Comparison of ENCODE assay signal across 12 mouse cellular contexts in genomic region chr15:102142914-102143912, GRCm38 (mm10). TPM values are rescaled to one million over a fixed set of nuclear protein-coding genes. Genes with fewer than 3 reads are reported as not detected.
DNase-seq lines count a peak whose midpoint lies in the region; ATAC-seq and TF ChIP-seq lines count a peak whose summit lies in the region.
"Had no signal": no experiment of that assay in that cellular context is flagged by ENCODE, and none has a peak within 500 bp of the region (broad histone marks: within the 10 kb centered on the region; RNA-seq: fewer than 3 reads in every experiment).

No protein-coding gene starts in this region.

- H3K4me3 ChIP-seq in intestine, embryonic 15.5 days (replicated peaks): no peak overlapping the region
- no peak overlapping the region for H3K4me3 ChIP-seq in intestine, postnatal 0 days (ENCODE audit: low read depth, low read length)
- no peak overlapping the region for H3K4me3 ChIP-seq in embryonic facial prominence, embryonic 11.5 days (ENCODE audit: low read depth, low read length)
- no peak overlapping the region for H3K4me3 ChIP-seq in lung, adult 2 months (replicated peaks; ENCODE audit: extremely low read depth, low read depth, low read length)
- H3K4me3 ChIP-seq: erythroblast, embryonic 14.5 days; neural tube, embryonic 13.5 days had no signal

- H3K4me2 ChIP-seq in intestine, embryonic 15.5 days (replicated peaks): no peak overlapping the region
- no peak overlapping the region for H3K4me2 ChIP-seq in intestine, postnatal 0 days (replicated peaks; ENCODE audit: low read depth)
- no peak overlapping the region for H3K4me2 ChIP-seq in embryonic facial prominence, embryonic 11.5 days (ENCODE audit: low read depth, low read length)

- no peaks in the 10 kb centered on the region for H3K9me3 ChIP-seq in intestine, embryonic 15.5 days
- H3K9me3 ChIP-seq in intestine, postnatal 0 days (ENCODE audit: control insufficient read depth): no peaks in the 10 kb centered on the region
- no peaks in the 10 kb centered on the region for H3K9me3 ChIP-seq in embryonic facial prominence, embryonic 11.5 days (replicated peaks; ENCODE audit: control insufficient read depth, low read length)
- H3K9me3 ChIP-seq: neural tube, embryonic 13.5 days had no signal

- H3K27me3 ChIP-seq in intestine, embryonic 15.5 days (replicated peaks): peaks cover 24% of the 10 kb centered on the region
- H3K27me3 ChIP-seq in intestine, postnatal 0 days (replicated peaks; ENCODE audit: control insufficient read depth, insufficient read depth, low read length): 0 out of 2 replicates have a peak, but pooled peaks cover 6% of the 10 kb centered on the region
- peaks cover 27% of the 10 kb centered on the region for H3K27me3 ChIP-seq in embryonic facial prominence, embryonic 11.5 days (ENCODE audit: control insufficient read depth, insufficient read depth, low read length)
- H3K27me3 ChIP-seq: Patski had no signal

- no peak for TF ChIP-seq CTCF in intestine, postnatal 0 days (IDR thresholded peaks at IDR 0.05; ENCODE audit: low read depth)
- TF ChIP-seq CTCF in lung, adult 2 months (IDR thresholded peaks at IDR 0.05; ENCODE audit: insufficient read depth, low read length): no peak

- DNase-seq in 416B (ENCODE audit: low read depth): peak; percentile 46
- DNase-seq in embryonic facial prominence, embryonic 11.5 days (ENCODE audit: low spot score): peak; percentile 44
- DNase-seq in lung, adult 2 months: peak; percentile 83
- DNase-seq in cerebellum, adult 9-10 months: no peak
- DNase-seq in layer of hippocampus, adult 9-10 months (ENCODE audit: low spot score): no peak
- DNase-seq in adrenal gland, postnatal 36 days: no peak
- DNase-seq: layer of hippocampus, postnatal 36 days had no signal

- 0 out of 2 replicates have a peak overlapping the region, but pooled peaks have one; percentile 15 for H3K9ac ChIP-seq in intestine, embryonic 15.5 days
- H3K9ac ChIP-seq in intestine, postnatal 0 days (ENCODE audit: low read depth, low read length): no peak overlapping the region
- no peak overlapping the region for H3K9ac ChIP-seq in embryonic facial prominence, embryonic 11.5 days (replicated peaks; ENCODE audit: low read length)
- H3K9ac ChIP-seq: neural tube, embryonic 13.5 days had no signal

- ATAC-seq in intestine, embryonic 15.5 days: no peak
- ATAC-seq in intestine, postnatal 0 days: no peak
- no peak for ATAC-seq in embryonic facial prominence, embryonic 11.5 days (replicated peaks; ENCODE audit: insufficient number of reproducible peaks, low FRiP score, low TSS enrichment, low read depth)
- ATAC-seq: Patski had no signal

- no peak overlapping the region for H3K27ac ChIP-seq in intestine, embryonic 15.5 days
- H3K27ac ChIP-seq in intestine, postnatal 0 days (ENCODE audit: low read depth, low read length): no peak overlapping the region
- H3K27ac ChIP-seq in embryonic facial prominence, embryonic 11.5 days (replicated peaks; ENCODE audit: low read depth, low read length): no peak overlapping the region
- H3K27ac ChIP-seq: neural tube, embryonic 13.5 days had no signal

- H3K4me1 ChIP-seq in intestine, embryonic 15.5 days (replicated peaks): peaks cover 17% of the 10 kb centered on the region
- H3K4me1 ChIP-seq in intestine, postnatal 0 days (replicated peaks; ENCODE audit: control insufficient read depth, insufficient read depth, low read length): no peaks in the 10 kb centered on the region
- H3K4me1 ChIP-seq in embryonic facial prominence, embryonic 11.5 days (ENCODE audit: control insufficient read depth, insufficient read depth, low read length): no peaks in the 10 kb centered on the region; the same call in 1 of the 2 replicates
- H3K4me1 ChIP-seq in lung, adult 2 months (ENCODE audit: control insufficient read depth, insufficient read depth, low read length): 0 out of 2 replicates have a peak, but pooled peaks cover 2% of the 10 kb centered on the region

- H3K36me3 ChIP-seq in intestine, embryonic 15.5 days: no peaks in the 10 kb centered on the region
- no peaks in the 10 kb centered on the region; the same call in 1 of the 2 replicates for H3K36me3 ChIP-seq in intestine, postnatal 0 days (ENCODE audit: control insufficient read depth, insufficient read depth)
- H3K36me3 ChIP-seq in embryonic facial prominence, embryonic 11.5 days (replicated peaks; ENCODE audit: control insufficient read depth, insufficient read depth, low read depth, low read length): no peaks in the 10 kb centered on the region
- H3K36me3 ChIP-seq: neural tube, embryonic 13.5 days had no signal

- WGBS in intestine, embryonic 15.5 days: 52% methylated on average over 23 of the region's 23 CpGs
- WGBS in intestine, postnatal 0 days: 52% methylated on average over 23 of the region's 23 CpGs
- WGBS in embryonic facial prominence, embryonic 11.5 days: 54% methylated on average over 23 of the region's 23 CpGs
- 41% methylated on average over 23 of the region's 23 CpGs for WGBS in lung, adult 2 months

- peak; percentile 93; the same call in 1 of the 2 replicates for TF ChIP-seq POLR2A in lung, adult 2 months (IDR thresholded peaks at IDR 0.05; ENCODE audit: borderline replicate concordance, extremely low read depth, low read depth, low read length)

RNA-seq across cellular contexts. Expression of gene Igfbp6, which starts 0.9 kb away (rescaled TPM):
- 10.9 and 12.7 TPM in 2 replicates for polyA plus RNA-seq in intestine, embryonic 15.5 days (2015; fragmentation: Nextera tagmentation; extraction: Ambion mirVana)
- polyA plus RNA-seq in intestine, postnatal 0 days (2015; fragmentation: Nextera tagmentation; extraction: Ambion mirVana): 27.8 and 29.1 TPM in 2 replicates
- 0.70 TPM in 1 of 2 replicates, not detected in the other for polyA plus RNA-seq in embryonic facial prominence, embryonic 11.5 days (2014; fragmentation: Nextera tagmentation; extraction: Ambion mirVana)
- polyA plus RNA-seq in lung, adult 2 months (2012; rRNA removed): 337 and 400 TPM in 2 replicates
- 10 to 100 TPM; 43.4 to 51.3 TPM for total RNA-seq in adrenal gland, postnatal 36 days (2021)

RNA-seq across cellular contexts. Expression of gene Soat2, which starts 7.1 kb away (rescaled TPM):
- 12.0 and 14.3 TPM in 2 replicates for polyA plus RNA-seq in intestine, embryonic 15.5 days (2015; fragmentation: Nextera tagmentation; extraction: Ambion mirVana)
- polyA plus RNA-seq in intestine, postnatal 0 days (2015; fragmentation: Nextera tagmentation; extraction: Ambion mirVana): 52.7 and 56.7 TPM in 2 replicates
- polyA plus RNA-seq in embryonic facial prominence, embryonic 11.5 days (2014; fragmentation: Nextera tagmentation; extraction: Ambion mirVana): 0.10 TPM in 1 of 2 replicates, not detected in the other
- 1.1 and 1.2 TPM in 2 replicates for polyA plus RNA-seq in lung, adult 2 months (2012; rRNA removed)
- total RNA-seq in adrenal gland, postnatal 36 days (2021): under 1 TPM; 0.40 to 0.49 TPM

RNA-seq across cellular contexts. Expression of gene Spryd3, which starts 7.2 kb away (rescaled TPM):
- polyA plus RNA-seq in intestine, embryonic 15.5 days (2015; fragmentation: Nextera tagmentation; extraction: Ambion mirVana): 20.7 and 24.3 TPM in 2 replicates
- 26.3 and 26.7 TPM in 2 replicates for polyA plus RNA-seq in intestine, postnatal 0 days (2015; fragmentation: Nextera tagmentation; extraction: Ambion mirVana)
- 8.2 and 9.3 TPM in 2 replicates for polyA plus RNA-seq in embryonic facial prominence, embryonic 11.5 days (2014; fragmentation: Nextera tagmentation; extraction: Ambion mirVana)
- polyA plus RNA-seq in lung, adult 2 months (2012; rRNA removed): 40.8 and 55.2 TPM in 2 replicates
- 10 to 100 TPM; 34.4 to 42.4 TPM for total RNA-seq in adrenal gland, postnatal 36 days (2021)

RNA-seq across cellular contexts. Expression of gene Tns2, which starts 43.0 kb away (rescaled TPM):
- polyA plus RNA-seq in intestine, embryonic 15.5 days (2015; fragmentation: Nextera tagmentation; extraction: Ambion mirVana): 28.2 and 31.8 TPM in 2 replicates
- 11.7 and 15.0 TPM in 2 replicates for polyA plus RNA-seq in intestine, postnatal 0 days (2015; fragmentation: Nextera tagmentation; extraction: Ambion mirVana)
- 14.0 and 14.4 TPM in 2 replicates for polyA plus RNA-seq in embryonic facial prominence, embryonic 11.5 days (2014; fragmentation: Nextera tagmentation; extraction: Ambion mirVana)
- 255 and 329 TPM in 2 replicates for polyA plus RNA-seq in lung, adult 2 months (2012; rRNA removed)
- total RNA-seq in adrenal gland, postnatal 36 days (2021): 10 to 100 TPM; 68.4 to 87.6 TPM

RNA-seq across cellular contexts. Expression of gene Zfp740, which starts 59.8 kb away (rescaled TPM):
- 41.3 and 44.1 TPM in 2 replicates for polyA plus RNA-seq in intestine, embryonic 15.5 days (2015; fragmentation: Nextera tagmentation; extraction: Ambion mirVana)
- polyA plus RNA-seq in intestine, postnatal 0 days (2015; fragmentation: Nextera tagmentation; extraction: Ambion mirVana): 14.1 and 16.0 TPM in 2 replicates
- 68.1 and 68.9 TPM in 2 replicates for polyA plus RNA-seq in embryonic facial prominence, embryonic 11.5 days (2014; fragmentation: Nextera tagmentation; extraction: Ambion mirVana)
- polyA plus RNA-seq in lung, adult 2 months (2012; rRNA removed): 25.8 and 46.6 TPM in 2 replicates
- total RNA-seq in adrenal gland, postnatal 36 days (2021): 10 to 100 TPM; 52.6 to 66.7 TPM

Comparison
In these comparisons a context has a peak if more than half of its experiments do, and no peak if none do; other contexts are left out.
1. DNase-seq: peak in 416B (single experiment), embryonic facial prominence, embryonic 11.5 days (single experiment) and lung, adult 2 months (single experiment); none in cerebellum, adult 9-10 months (single experiment), layer of hippocampus, adult 9-10 months (single experiment) and adrenal gland, postnatal 36 days (0 of 2).
2. RNA of gene Igfbp6, which starts 0.9 kb away (polyA plus RNA-seq): 337 to 400 TPM in lung, adult 2 months; 27.8 to 29.1 TPM in intestine, postnatal 0 days, 10.9 to 12.7 TPM in intestine, embryonic 15.5 days and 0.70 TPM in embryonic facial prominence, embryonic 11.5 days; every median in the first group is over 10 times any median in the second.